Mouse (Mus musculus): ENCODE results near the gene Cyp4f16. TPM values are rescaled to one million over a fixed set of nuclear protein-coding genes. Genes with fewer than 3 reads are reported as not detected.
"Not testable (repeated sequence)": the region's sequence is repeated elsewhere in the genome, so short reads cannot be mapped to it uniquely, and the experiment has no call there.

The Cyp4f16 gene
- total RNA-seq, 4 experiments from 2014 or later: 12.0 to 28.8 (median 19.9) TPM

- peak; percentile 82 for DNase-seq
Observed at GRCm38 (mm10) chr17:32550900-32551770, 14.8 kb downstream of the Cyp4f16 start.

GRCm38 (mm10) chr17:32553016-32553415 is 16.7 kb downstream of the Cyp4f16 start:
- DNase-seq: not testable (repeated sequence)

DNA sequence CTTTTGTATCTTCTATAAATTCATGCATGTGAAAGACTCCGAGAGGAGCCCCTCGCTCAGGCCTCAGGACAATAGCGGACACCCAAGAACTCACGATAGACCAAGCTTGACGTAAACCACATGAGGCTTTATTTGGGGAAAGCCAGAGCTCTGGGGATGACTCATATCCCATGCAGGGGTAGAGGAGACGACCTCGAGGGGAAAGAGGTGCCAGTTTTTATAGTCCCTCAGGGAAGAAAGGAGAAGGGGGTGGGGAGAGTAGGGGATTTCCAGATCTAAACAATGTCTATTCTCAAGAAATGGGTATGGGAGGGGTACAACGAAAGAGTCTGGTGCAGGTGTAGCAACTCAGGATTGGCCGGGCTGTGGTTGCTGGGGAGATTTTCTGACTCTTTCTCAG is 18.0 kb downstream of the Cyp4f16 start:
- DNase-seq: not testable (repeated sequence)

DNA sequence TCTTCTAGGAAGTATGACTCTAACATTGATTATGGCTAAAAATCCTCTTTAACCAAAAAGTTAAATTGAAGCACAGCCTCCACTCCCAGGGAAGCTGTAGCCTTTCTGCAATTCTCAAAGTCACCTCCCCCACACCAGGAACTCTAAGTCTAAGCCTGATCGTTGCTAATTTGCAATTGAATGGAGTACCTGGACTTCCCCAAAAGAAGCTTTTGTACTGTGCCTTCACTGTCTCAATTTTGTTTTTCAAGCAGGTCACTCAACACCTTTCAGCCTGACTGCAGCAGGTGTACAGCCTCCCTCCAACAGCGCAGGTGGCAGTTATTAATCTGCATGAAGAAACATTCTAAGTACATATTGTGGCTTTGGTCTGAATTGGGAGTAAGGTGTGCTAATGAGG is 26.9 kb downstream of the Cyp4f16 start:
- not testable (repeated sequence) for DNase-seq

DNA sequence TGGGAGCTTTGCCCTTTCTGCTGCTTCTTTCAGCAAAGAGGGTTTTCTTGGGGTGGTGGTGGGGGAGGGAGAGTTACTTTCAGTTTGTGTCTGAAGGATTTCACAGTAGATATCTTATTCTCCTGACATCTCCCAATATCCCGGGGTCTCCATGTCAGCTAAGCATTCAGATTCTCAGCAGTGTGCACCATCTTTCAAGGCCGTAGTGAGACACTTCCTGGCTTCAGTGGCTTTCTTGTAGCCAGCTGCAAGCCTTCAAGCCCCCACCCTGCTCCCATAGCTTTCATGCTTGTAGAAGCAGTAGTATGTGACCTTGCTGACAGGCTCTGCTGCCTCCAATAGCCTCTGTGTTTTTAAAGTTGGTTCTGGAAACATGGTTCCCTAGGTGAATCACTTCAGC is 36.9 kb downstream of the Cyp4f16 start:
- DNase-seq: not testable (repeated sequence)

- DNase-seq: no peak
Observed at GRCm38 (mm10) chr17:32577496-32578186, 41.3 kb downstream of the Cyp4f16 start.

DNA sequence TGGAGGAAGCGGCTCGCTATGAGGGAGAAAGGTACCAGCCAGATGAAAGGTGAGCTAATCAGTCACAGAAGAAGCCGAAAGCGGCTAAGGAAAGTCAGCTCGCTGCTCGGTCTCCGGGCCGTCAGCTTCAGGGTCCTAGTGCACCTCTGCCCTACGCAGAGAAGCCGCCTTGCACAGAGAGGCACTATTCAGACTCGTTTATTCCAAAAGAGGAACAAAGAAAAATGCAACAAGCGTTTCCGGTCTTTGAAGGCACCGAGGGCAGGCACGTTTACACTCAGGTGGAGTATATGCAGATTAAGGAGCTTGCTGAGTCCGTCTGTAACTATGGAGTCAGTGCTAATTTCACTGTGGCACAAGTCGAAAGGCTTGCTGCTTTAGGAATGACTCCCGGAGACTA is 60.1 kb downstream of the Cyp4f16 start:
- DNase-seq: no peak

Other genes starting within 250 kb of the Cyp4f16 start
- gene Akap8, start 215.3 kb upstream of the Cyp4f16 start, total RNA-seq (2022): 100 to 1,000 TPM in 2 of 4 experiments, 10 to 100 TPM in 2; 60.5 to 149 (median 103) TPM
- 100 to 1,000 TPM; 105 to 275 (median 189) TPM for gene Akap8l, start 186.0 kb upstream of the Cyp4f16 start, total RNA-seq (2022)
- gene Wiz, start 147.1 kb upstream of the Cyp4f16 start, total RNA-seq (2022): 10 to 100 TPM; 45.4 to 81.3 (median 58.8) TPM
- 1 to 10 TPM; 2.2 to 4.0 (median 2.5) TPM for gene Rasal3, start 133.0 kb upstream of the Cyp4f16 start, total RNA-seq (2022)
- gene Pglyrp2, start 112.4 kb upstream of the Cyp4f16 start, total RNA-seq (2022): under 1 TPM; 0.11 to 0.62 (median 0.34) TPM
- gene Cyp4f39, start 83.8 kb upstream of the Cyp4f16 start, total RNA-seq (2022): not detected
- gene Cyp4f17, start 30.5 kb upstream of the Cyp4f16 start, total RNA-seq (2022): 10 to 100 TPM; 11.1 to 32.1 (median 21.6) TPM
- not detected for gene Cyp4f37, start 84.8 kb downstream of the Cyp4f16 start, total RNA-seq (2022)
- gene Cyp4f40, start 122.3 kb downstream of the Cyp4f16 start, total RNA-seq (2022): under 1 TPM in 1 of 4 experiments, not detected in 3; 0.24 TPM
- gene Cyp4f15, start 149.1 kb downstream of the Cyp4f16 start, total RNA-seq (2022): 1 to 10 TPM; 3.2 to 7.5 (median 6.4) TPM

All from adrenal gland, adult 8-10 months (tissue).